Mouse (Mus musculus) embryonic facial prominence, embryonic 14.5 days (tissue): ENCODE data around the gene Gm9495. TPM values are rescaled to one million over a fixed set of nuclear protein-coding genes. Genes with fewer than 3 reads are reported as not detected.
"Not testable (repeated sequence)": the region's sequence is repeated elsewhere in the genome, so short reads cannot be mapped to it uniquely, and the experiment has no call there.

Source experiments
- ATAC-seq: fragments of 200-750 bp; cut with Nextera tagmentation; 2 replicates; pipeline ENCODE4 v1.8.0; 2017; ENCODE audit warnings: low read depth, moderate number of reproducible peaks, moderate TSS enrichment
- DNase-seq: peaks from one replicate; pipeline ENCODE4 v3.0.0-alpha.2; 2015; ENCODE audit warnings: low spot score
- H3K27ac ChIP-seq: fragments of 300-500 bp; sonication (generic); replicated peaks from 2 replicates; pipeline ENCODE4 v1.5.1; 2014; ENCODE audit warnings: low read depth, mild to moderate bottlenecking, low read length, moderate library complexity
- H3K27me3 ChIP-seq: fragments of 300-500 bp; sonication (generic); replicated peaks from 2 replicates; pipeline ENCODE4 v1.6.1; 2014; ENCODE audit warnings: low read length; ENCODE audit not compliant: control insufficient read depth, insufficient read depth
- H3K36me3 ChIP-seq: fragments of 300-500 bp; sonication (generic); 2 replicates; pipeline ENCODE4 v1.6.1; 2014; ENCODE audit warnings: low read length, mixed read lengths; ENCODE audit not compliant: control insufficient read depth, insufficient read depth
- H3K4me1 ChIP-seq: fragments of 300-500 bp; sonication (generic); 2 replicates; pipeline ENCODE4 v1.6.1; 2014; ENCODE audit warnings: antibody characterized with exemption, low read length; ENCODE audit not compliant: control insufficient read depth, insufficient read depth
- H3K4me2 ChIP-seq: fragments of 300-500 bp; sonication (generic); 2 replicates; pipeline ENCODE4 v1.6.1; 2014; ENCODE audit warnings: low read depth, mild to moderate bottlenecking, low read length, moderate library complexity, mixed read lengths
- H3K4me3 ChIP-seq: fragments of 300-500 bp; sonication (generic); 2 replicates; pipeline ENCODE4 v1.5.1; 2014; ENCODE audit warnings: low read depth, mild to moderate bottlenecking, low read length
- H3K9ac ChIP-seq: fragments of 300-500 bp; sonication (generic); 2 replicates; pipeline ENCODE4 v1.6.1; 2014; ENCODE audit warnings: low read depth, mild to moderate bottlenecking, low read length, moderate library complexity, mixed read lengths
- H3K9me3 ChIP-seq: fragments of 300-500 bp; sonication (generic); 2 replicates; pipeline ENCODE4 v1.6.1; 2016; ENCODE audit warnings: low read length; ENCODE audit not compliant: control insufficient read depth
- WGBS: fragments of 180-500 bp; shearing (Covaris S2); extraction: QIAGEN DNeasy Blood & Tissue Kit; methylation state at CpG from one replicate; pipeline ENCODE4 v1.1.7; 2014; 5-methylcytosine and 5-hydroxymethylcytosine counted together
- polyA plus RNA-seq: library from polyadenylated mRNA; unstranded; fragments of >200 nt; fragmentation: Nextera tagmentation; extraction: Ambion mirVana; gene quantifications from 2 replicates; pipeline ENCODE4 v1.2.1, GENCODE M21; 2014

Gm9495 gene
- not detected in 2 replicates for polyA plus RNA-seq

GRCm38 (mm10) chr8:69453465-69453864 is at the start of gene Gm9495:
TSS of gene Gm9495 (minus strand) at chr8:69453565.
- H3K9ac ChIP-seq, H3K4me1 ChIP-seq, H3K27me3 ChIP-seq, H3K9me3 ChIP-seq, H3K27ac ChIP-seq, ATAC-seq, H3K36me3 ChIP-seq, H3K4me3 ChIP-seq, H3K4me2 ChIP-seq, DNase-seq: not testable (repeated sequence)
- 72% methylated on average over 1 of the region's 3 CpGs for WGBS

GRCm38 (mm10) chr8:69474946-69475345 is 21.6 kb upstream of the Gm9495 start:
- not testable (repeated sequence) for ATAC-seq, H3K9ac ChIP-seq, DNase-seq, H3K9me3 ChIP-seq, H3K4me1 ChIP-seq, H3K4me3 ChIP-seq, H3K36me3 ChIP-seq, H3K4me2 ChIP-seq, H3K27me3 ChIP-seq, H3K27ac ChIP-seq
- 73% methylated on average over 2 of the region's 3 CpGs for WGBS

- H3K27me3 ChIP-seq, ATAC-seq, DNase-seq, H3K4me2 ChIP-seq, H3K9me3 ChIP-seq, H3K27ac ChIP-seq, H3K4me1 ChIP-seq, H3K9ac ChIP-seq, H3K4me3 ChIP-seq, H3K36me3 ChIP-seq: not testable (repeated sequence)
- 74% methylated on average over 2 of the region's 3 CpGs for WGBS
These were observed 33.3 kb downstream of the Gm9495 start for GRCm38 (mm10) chr8:69420018-69420417.

- Histone ChIP-seq H3K4me3 (no peak overlapping the region), H3K4me2 (no peak overlapping the region), H3K4me1 (no peaks in the 10 kb centered on the region), H3K36me3 (no peaks in the 10 kb centered on the region), H3K27me3 (no peaks in the 10 kb centered on the region), H3K27ac (no peak overlapping the region), H3K9ac (no peak overlapping the region), H3K9me3 (no peaks in the 10 kb centered on the region)
- WGBS = no CpG with 5 or more reads among the region's 1 CpGs
- no peak for DNase-seq
- no peak for ATAC-seq
These were observed 39.0 kb downstream of the Gm9495 start for GRCm38 (mm10) chr8:69414326-69414725.

- Histone ChIP-seq H3K4me3 (no peak overlapping the region), H3K9me3 (0 out of 2 replicates have a peak, but pooled peaks cover 8% of the 10 kb centered on the region), H3K27ac (no peak overlapping the region), H3K36me3 (no peaks in the 10 kb centered on the region), H3K4me1 (no peaks in the 10 kb centered on the region), H3K9ac (no peak overlapping the region), H3K4me2 (no peak overlapping the region), H3K27me3 (no peaks in the 10 kb centered on the region)
- DNase-seq = no peak
- no peak for ATAC-seq
- WGBS = 89% methylated on average over 6 of the region's 6 CpGs
These were observed 48.6 kb downstream of the Gm9495 start for GRCm38 (mm10) chr8:69404768-69405167.

GRCm38 (mm10) chr8:69399956-69400443 is 53.4 kb downstream of the Gm9495 start:
- Histone ChIP-seq H3K27ac (no peak overlapping the region), H3K27me3 (no peaks in the 10 kb centered on the region)

GRCm38 (mm10) chr8:69399181-69399955 is 54.0 kb downstream of the Gm9495 start:
- WGBS = 11% methylated on average over 32 of the region's 43 CpGs
- no peaks in the 10 kb centered on the region for H3K36me3 ChIP-seq
- H3K4me2 ChIP-seq = peak overlapping the region; percentile 70
- peak overlapping the region; percentile 76 for H3K27ac ChIP-seq
- 0 out of 2 replicates have a peak, but pooled peaks cover 8% of the 10 kb centered on the region for H3K9me3 ChIP-seq
- peak overlapping the region; percentile 52 for H3K4me3 ChIP-seq
- H3K9ac ChIP-seq = peak overlapping the region; percentile 79
- DNase-seq (peak; percentile 67), ATAC-seq (peak; percentile 58)
- H3K4me1 ChIP-seq = no peaks in the 10 kb centered on the region
- no peaks in the 10 kb centered on the region for H3K27me3 ChIP-seq

More at GRCm38 (mm10) chr8:69399956-69400443, 53.4 kb downstream of the Gm9495 start:
- H3K9ac ChIP-seq = peak overlapping the region; percentile 79
- WGBS = 70% methylated on average over 4 of the region's 4 CpGs
- H3K4me3 ChIP-seq = peak overlapping the region; percentile 52
- H3K4me2 ChIP-seq = peak overlapping the region; percentile 70
- DNase-seq (no peak), ATAC-seq (no peak)
- no peaks in the 10 kb centered on the region for H3K4me1 ChIP-seq
- H3K36me3 ChIP-seq = no peaks in the 10 kb centered on the region
- H3K9me3 ChIP-seq = 0 out of 2 replicates have a peak, but pooled peaks cover 8% of the 10 kb centered on the region

- WGBS = 73% methylated on average over 6 of the region's 6 CpGs
- Histone ChIP-seq H3K27ac (peak overlapping the region; percentile 94; the same call in 1 of the 2 replicates), H3K4me2 (peak overlapping the region; percentile 66), H3K9me3 (peaks cover 28% of the 10 kb centered on the region), H3K4me3 (no peak overlapping the region), H3K9ac (no peak overlapping the region), H3K27me3 (no peaks in the 10 kb centered on the region), H3K36me3 (peaks cover 23% of the 10 kb centered on the region; the same call in 1 of the 2 replicates), H3K4me1 (no peaks in the 10 kb centered on the region)
- ATAC-seq (no peak), DNase-seq (no peak)
These were observed 57.2 kb downstream of the Gm9495 start for GRCm38 (mm10) chr8:69396196-69396595.
